Mouse (Mus musculus) urinary bladder, postnatal 4 days (tissue): ENCODE results near the gene Dpysl5.
"Not testable (repeated sequence)": the region's sequence is repeated elsewhere in the genome, so short reads cannot be mapped to it uniquely, and the experiment has no call there.

Experiments used
- DNase-seq, 2 experiments: peaks; one replicate each; pipeline ENCODE4 v3.0.0; 2021 to 2022; ENCODE audit warnings: low spot score in 2 of 2

The Dpysl5 gene

GRCm38 (mm10) chr5:30711147-30712001 lies at the start of gene Dpysl5:
Gene Dpysl5 (plus strand): TSS chr5:30711564.
- DNase-seq = peak; percentile 55 to 64

GRCm38 (mm10) chr5:30665360-30665759 lies 46.0 kb upstream of the Dpysl5 start:
- DNase-seq = no peak

GRCm38 (mm10) chr5:30665968-30666367 lies 45.4 kb upstream of the Dpysl5 start:
- DNase-seq = no peak

GRCm38 (mm10) chr5:30666391-30667195 lies 44.8 kb upstream of the Dpysl5 start, which contains the start of gene Cenpa:
Gene Cenpa (plus strand): TSS chr5:30666777.
- DNase-seq = peak; percentile 79 to 82

- DNase-seq = no peak
These were observed 44.1 kb upstream of the Dpysl5 start for GRCm38 (mm10) chr5:30667215-30667614.

GRCm38 (mm10) chr5:30667686-30668085 lies 43.7 kb upstream of the Dpysl5 start:
- no peak for DNase-seq

- DNase-seq = no peak
These were observed 42.5 kb upstream of the Dpysl5 start for GRCm38 (mm10) chr5:30668637-30669495.

GRCm38 (mm10) chr5:30669496-30669830 lies 41.9 kb upstream of the Dpysl5 start:
- no peak for DNase-seq

GRCm38 (mm10) chr5:30670091-30670490 lies 41.3 kb upstream of the Dpysl5 start:
- no peak for DNase-seq

- no peak for DNase-seq
These were observed 37.4 kb upstream of the Dpysl5 start for GRCm38 (mm10) chr5:30674001-30674400.

- DNase-seq = no peak
These were observed 34.6 kb upstream of the Dpysl5 start for GRCm38 (mm10) chr5:30676800-30677199.

GRCm38 (mm10) chr5:30678069-30678468 lies 33.3 kb upstream of the Dpysl5 start:
- not testable (repeated sequence) for DNase-seq

GRCm38 (mm10) chr5:30678722-30679296 lies 32.6 kb upstream of the Dpysl5 start:
- no peak for DNase-seq

- DNase-seq = no peak
These were observed 31.8 kb upstream of the Dpysl5 start for GRCm38 (mm10) chr5:30679593-30679992.

- no peak for DNase-seq
These were observed 29.4 kb upstream of the Dpysl5 start for GRCm38 (mm10) chr5:30681970-30682369.

- no peak for DNase-seq
These were observed 28.3 kb upstream of the Dpysl5 start for GRCm38 (mm10) chr5:30682967-30683600.

- no peak for DNase-seq
These were observed 27.4 kb upstream of the Dpysl5 start for GRCm38 (mm10) chr5:30683993-30684392.

- DNase-seq = no peak
These were observed 24.6 kb upstream of the Dpysl5 start for GRCm38 (mm10) chr5:30686781-30687180.

- no peak for DNase-seq
These were observed 10.9 kb upstream of the Dpysl5 start for GRCm38 (mm10) chr5:30700361-30701000.

- not testable (repeated sequence) for DNase-seq
These were observed 10.0 kb upstream of the Dpysl5 start for GRCm38 (mm10) chr5:30701373-30701772.
